Mouse (Mus musculus) forebrain, embryonic 13.5 days (tissue): ENCODE measurements around the gene Ksr2. TPM values are rescaled to one million over a fixed set of nuclear protein-coding genes. Genes with fewer than 3 reads are reported as not detected.

Experiments
- ATAC-seq: fragments of 200-750 bp; cut with Nextera tagmentation; 2 replicates; pipeline ENCODE4 v1.8.0; 2017
- H3K27ac ChIP-seq: fragments of 300-500 bp; sonication (generic); 2 replicates; pipeline ENCODE4 v1.5.1; 2015; ENCODE audit warnings: inconsistent platforms, mild to moderate bottlenecking, moderate library complexity
- H3K27me3 ChIP-seq: fragments of 300-500 bp; sonication (generic); 2 replicates; pipeline ENCODE4 v1.6.1; 2015; ENCODE audit warnings: mild to moderate bottlenecking, inconsistent platforms
- H3K36me3 ChIP-seq: fragments of 300-500 bp; sonication (generic); 2 replicates; pipeline ENCODE4 v1.6.1; 2015; ENCODE audit warnings: mild to moderate bottlenecking, inconsistent platforms; ENCODE audit not compliant: poor library complexity, severe bottlenecking
- H3K4me1 ChIP-seq: fragments of 300-500 bp; sonication (generic); 2 replicates; pipeline ENCODE4 v1.6.1; 2015; ENCODE audit warnings: inconsistent platforms
- H3K4me2 ChIP-seq: fragments of 300-500 bp; sonication (generic); 2 replicates; pipeline ENCODE4 v1.6.1; 2015; ENCODE audit warnings: inconsistent platforms, mild to moderate bottlenecking, moderate library complexity
- H3K4me3 ChIP-seq: fragments of 300-500 bp; sonication (generic); 2 replicates; pipeline ENCODE4 v1.5.1; 2015; ENCODE audit warnings: mild to moderate bottlenecking, inconsistent platforms
- H3K9ac ChIP-seq: fragments of 300-500 bp; sonication (generic); 2 replicates; pipeline ENCODE4 v1.6.1; 2015; ENCODE audit warnings: mild to moderate bottlenecking, inconsistent platforms
- H3K9me3 ChIP-seq: fragments of 300-500 bp; sonication (generic); replicated peaks from 2 replicates; pipeline ENCODE4 v1.6.1; 2016; ENCODE audit warnings: inconsistent platforms
- WGBS: fragments of 180-500 bp; shearing (Covaris S2); methylation state at CpG from one replicate; pipeline ENCODE4 v1.1.7; 2015; 5-methylcytosine and 5-hydroxymethylcytosine counted together
- polyA plus RNA-seq: library from polyadenylated mRNA; unstranded; fragments of >200 nt; fragmentation: Nextera tagmentation; extraction: Ambion mirVana; gene quantifications from 2 replicates; pipeline ENCODE4 v1.2.1, GENCODE M21; 2015

The Ksr2 gene
- polyA plus RNA-seq, 1 experiment from 2014 or later: 2.5 TPM

DNA sequence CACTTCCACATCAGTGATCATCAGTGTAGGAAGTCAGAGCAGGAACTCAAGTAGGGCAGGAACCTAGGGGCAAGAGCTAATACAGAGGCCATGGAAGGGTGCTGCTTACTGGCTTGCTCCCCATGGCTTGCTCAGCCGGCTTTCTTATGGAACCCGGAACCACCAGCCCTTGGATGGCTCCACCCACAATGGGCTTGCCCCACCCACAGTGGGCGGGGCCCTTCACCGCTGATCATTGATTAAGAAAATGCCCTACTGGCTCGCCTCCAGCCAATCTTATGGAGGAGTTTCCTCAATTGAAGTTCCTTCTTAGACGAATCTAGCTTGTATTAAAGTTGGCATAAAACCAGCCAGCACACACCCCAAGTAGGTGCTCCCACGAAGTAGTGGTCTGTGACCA, 102.1 kb downstream of the Ksr2 start:
- Histone ChIP-seq H3K4me1 (0 out of 2 replicates have a peak, but pooled peaks cover 4% of the 10 kb centered on the region), H3K27ac (no peak overlapping the region), H3K27me3 (no peaks in the 10 kb centered on the region), H3K9ac (no peak overlapping the region), H3K4me3 (no peak overlapping the region), H3K9me3 (no peaks in the 10 kb centered on the region), H3K36me3 (no peaks in the 10 kb centered on the region), H3K4me2 (no peak overlapping the region)
- no peak for ATAC-seq
- WGBS: 80% methylated on average over 7 of the region's 7 CpGs

DNA sequence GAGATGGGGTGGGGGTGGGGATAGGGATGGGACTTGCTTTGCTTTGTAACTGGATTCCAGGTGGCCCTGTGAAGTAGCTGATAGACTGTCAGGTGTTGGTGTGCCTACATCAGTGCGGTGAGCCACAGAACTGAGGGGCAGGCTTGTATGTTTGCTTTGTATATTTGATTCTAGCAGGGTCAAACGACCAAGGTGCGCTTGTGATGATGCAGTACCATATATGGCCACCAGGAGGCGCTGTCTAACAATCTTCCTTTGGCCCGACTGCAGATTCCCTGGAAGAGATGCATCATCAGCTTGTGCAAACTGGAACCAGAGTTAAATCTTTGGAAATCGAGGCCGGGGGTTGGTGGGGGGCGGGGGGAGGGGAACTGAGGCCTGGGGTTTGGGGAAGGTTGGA, 102.8 kb downstream of the Ksr2 start:
- no peaks in the 10 kb centered on the region for H3K27me3 ChIP-seq
- 4% methylated on average over 8 of the region's 8 CpGs for WGBS
- H3K4me3 ChIP-seq: no peak overlapping the region
- no peaks in the 10 kb centered on the region for H3K36me3 ChIP-seq
- ATAC-seq: peak; percentile 33
- no peaks in the 10 kb centered on the region for H3K9me3 ChIP-seq
- no peaks in the 10 kb centered on the region for H3K4me1 ChIP-seq
- H3K27ac ChIP-seq: no peak overlapping the region
- H3K4me2 ChIP-seq: no peak overlapping the region
- no peak overlapping the region for H3K9ac ChIP-seq

DNA sequence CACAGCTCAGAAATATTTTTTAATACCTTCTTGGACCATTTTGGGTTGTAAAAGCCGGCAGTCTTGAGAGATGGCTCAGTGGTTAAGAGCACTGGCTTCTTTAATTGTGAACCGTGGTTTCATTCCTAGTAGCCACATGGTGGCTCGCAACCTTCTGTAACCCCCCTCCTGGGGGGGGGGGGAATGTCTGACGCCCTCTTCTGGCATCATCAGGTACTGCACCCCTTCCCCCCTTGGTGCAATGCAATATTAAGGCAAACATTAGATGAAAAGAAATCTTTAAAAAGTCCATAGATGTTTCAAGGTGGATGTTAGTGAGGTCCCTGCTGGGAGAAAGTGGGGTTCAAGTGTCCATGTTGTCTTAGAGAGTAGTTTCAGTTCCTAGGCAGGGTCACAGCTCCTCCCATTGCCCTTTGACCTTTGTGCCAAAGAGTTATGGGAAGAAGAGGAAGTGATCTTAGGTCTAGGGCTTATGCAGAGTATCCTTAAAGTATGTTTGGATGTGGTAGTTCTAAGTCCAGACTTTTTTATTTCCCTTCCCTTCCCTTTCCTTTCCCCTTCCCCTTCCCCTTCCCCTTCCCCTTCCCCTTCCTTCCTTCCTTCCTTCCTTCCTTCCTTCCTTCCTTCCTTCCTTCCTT, 106.2 kb downstream of the Ksr2 start:
- H3K9me3 ChIP-seq: no peaks in the 10 kb centered on the region; the same call in 1 of the 2 replicates
- no peak for ATAC-seq
- no peaks in the 10 kb centered on the region for H3K36me3 ChIP-seq
- H3K27ac ChIP-seq: no peak overlapping the region
- H3K27me3 ChIP-seq: no peaks in the 10 kb centered on the region
- no peaks in the 10 kb centered on the region for H3K4me1 ChIP-seq
- no peak overlapping the region for H3K4me3 ChIP-seq
- no peak overlapping the region for H3K9ac ChIP-seq
- no peak overlapping the region for H3K4me2 ChIP-seq
- 40% methylated on average over 4 of the region's 4 CpGs for WGBS

DNA sequence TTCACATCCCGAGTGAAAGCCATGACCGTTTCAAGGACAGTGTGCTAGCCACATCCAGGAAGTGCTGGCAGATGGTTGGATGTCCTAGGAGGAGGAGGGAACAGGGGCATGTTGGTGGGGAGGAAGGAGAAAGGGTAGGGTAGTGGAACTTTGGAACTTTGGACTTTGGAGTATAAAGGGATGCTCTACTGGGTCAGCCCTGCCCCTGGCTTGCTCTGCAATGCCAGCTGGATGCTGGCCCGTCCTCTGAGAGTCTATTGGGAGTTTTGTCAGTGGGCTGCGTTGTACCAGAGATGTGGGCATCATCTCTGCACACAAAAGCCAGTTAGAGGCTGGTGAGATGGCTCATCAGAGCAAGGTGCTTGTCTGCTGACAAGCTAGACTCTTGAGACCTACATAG, 107.4 kb downstream of the Ksr2 start:
- Histone ChIP-seq H3K4me2 (no peak overlapping the region), H3K4me1 (no peaks in the 10 kb centered on the region), H3K9ac (no peak overlapping the region), H3K4me3 (no peak overlapping the region), H3K36me3 (no peaks in the 10 kb centered on the region), H3K9me3 (no peaks in the 10 kb centered on the region; the same call in 1 of the 2 replicates), H3K27me3 (no peaks in the 10 kb centered on the region), H3K27ac (no peak overlapping the region)
- WGBS: 78% methylated on average over 4 of the region's 4 CpGs
- ATAC-seq: no peak

DNA sequence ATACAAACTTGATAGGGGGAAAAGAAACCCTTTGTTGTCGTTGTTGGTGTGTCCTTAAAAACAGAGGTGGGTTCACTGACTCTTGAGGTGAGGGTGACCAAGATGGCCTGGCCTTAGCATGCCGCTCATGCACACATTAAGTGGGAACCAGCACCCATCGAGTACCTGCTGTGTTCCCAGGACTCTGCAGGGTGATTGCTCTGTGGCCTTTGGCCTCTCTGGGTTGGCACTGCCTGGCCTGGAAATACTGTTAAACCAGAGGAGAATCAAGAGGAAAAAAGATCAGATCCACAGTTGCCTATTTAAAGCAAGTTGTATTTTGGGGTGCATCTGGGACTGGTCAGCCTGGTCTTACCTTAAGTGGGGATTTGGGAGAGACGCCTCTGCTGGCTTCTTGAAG, 107.9 kb downstream of the Ksr2 start:
- WGBS: 86% methylated on average over 4 of the region's 4 CpGs
- no peak overlapping the region for H3K27ac ChIP-seq
- no peaks in the 10 kb centered on the region for H3K4me1 ChIP-seq
- H3K4me3 ChIP-seq: no peak overlapping the region
- no peaks in the 10 kb centered on the region for H3K36me3 ChIP-seq
- no peak overlapping the region for H3K9ac ChIP-seq
- no peak for ATAC-seq
- no peak overlapping the region for H3K4me2 ChIP-seq
- no peaks in the 10 kb centered on the region; the same call in 1 of the 2 replicates for H3K9me3 ChIP-seq
- H3K27me3 ChIP-seq: no peaks in the 10 kb centered on the region

DNA sequence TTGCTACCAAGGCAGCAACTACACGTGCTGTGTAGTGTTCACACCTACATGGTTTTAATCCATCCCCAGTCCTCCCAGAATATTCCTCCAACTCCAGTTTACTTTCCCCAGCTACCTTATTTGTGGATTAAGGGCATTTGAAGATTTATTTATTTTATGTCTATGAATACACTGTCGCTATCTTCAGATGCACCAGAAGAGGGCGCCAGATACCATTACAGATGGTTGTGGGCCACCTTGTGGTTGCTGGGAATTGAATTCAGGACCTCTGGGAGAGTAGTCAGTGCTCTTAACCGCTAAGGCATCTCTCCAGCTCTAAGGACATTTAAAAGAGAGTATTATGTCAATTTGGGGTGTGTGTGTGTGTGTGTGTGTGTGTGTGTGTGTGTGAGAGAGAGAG, 108.7 kb downstream of the Ksr2 start:
- no peaks in the 10 kb centered on the region for H3K27me3 ChIP-seq
- whole genome bisulfite sequencing: 71% methylated on average over 4 of the region's 4 CpGs
- H3K4me2 ChIP-seq: no peak overlapping the region
- H3K27ac ChIP-seq: no peak overlapping the region; the same call in 1 of the 2 replicates
- no peak for ATAC-seq
- H3K9ac ChIP-seq: no peak overlapping the region
- no peaks in the 10 kb centered on the region; the same call in 1 of the 2 replicates for H3K9me3 ChIP-seq
- H3K36me3 ChIP-seq: no peaks in the 10 kb centered on the region
- no peak overlapping the region for H3K4me3 ChIP-seq
- no peaks in the 10 kb centered on the region for H3K4me1 ChIP-seq

DNA sequence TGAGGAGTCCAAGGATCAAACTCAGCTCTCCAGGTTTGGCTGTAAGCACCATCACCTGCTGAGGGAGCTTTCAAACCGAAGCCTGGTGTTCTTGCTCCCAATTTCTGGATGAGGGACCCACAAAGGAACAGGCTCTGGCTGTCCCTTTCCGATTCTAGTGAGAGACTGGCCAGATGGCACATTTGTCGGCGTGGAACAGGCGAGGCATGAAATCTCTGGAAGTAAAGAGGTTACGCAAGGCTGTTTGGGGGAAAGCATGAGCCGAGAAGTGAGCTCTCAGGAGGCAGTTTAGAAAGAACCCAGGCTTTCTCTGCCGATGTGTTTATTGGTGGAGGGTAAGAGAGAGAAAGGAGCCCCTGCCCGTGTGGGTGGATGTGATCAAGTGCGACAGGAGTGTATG, 109.2 kb downstream of the Ksr2 start:
- Histone ChIP-seq H3K9ac (no peak overlapping the region), H3K4me1 (no peaks in the 10 kb centered on the region), H3K4me3 (no peak overlapping the region), H3K36me3 (no peaks in the 10 kb centered on the region), H3K4me2 (no peak overlapping the region), H3K27me3 (no peaks in the 10 kb centered on the region), H3K9me3 (no peaks in the 10 kb centered on the region; the same call in 1 of the 2 replicates), H3K27ac (peak overlapping the region; percentile 32; the same call in 1 of the 2 replicates)
- 82% methylated on average over 10 of the region's 10 CpGs for WGBS
- ATAC-seq: no peak

DNA sequence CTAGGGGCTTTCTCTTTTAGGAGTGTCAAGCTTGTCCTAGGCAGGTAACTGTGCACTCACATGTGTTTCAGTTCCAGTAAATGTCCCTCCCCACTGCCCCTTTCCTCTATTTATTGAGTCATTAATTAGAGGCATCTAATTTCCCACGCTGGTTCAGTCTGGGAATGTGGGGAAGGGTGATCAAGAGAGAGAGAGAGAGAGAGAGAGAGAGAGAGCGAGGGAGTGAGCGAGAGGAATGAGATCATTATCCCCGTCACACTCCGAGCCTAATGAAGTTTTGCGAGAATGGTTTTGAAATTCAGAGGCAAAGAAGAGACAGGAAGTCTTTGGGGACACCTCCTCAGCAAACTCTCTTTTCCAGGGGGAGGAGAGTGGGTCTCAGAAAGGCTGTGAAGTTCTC, 117.2 kb downstream of the Ksr2 start:
- H3K27me3 ChIP-seq: 0 out of 2 replicates have a peak, but pooled peaks cover 8% of the 10 kb centered on the region
- H3K4me3 ChIP-seq: no peak overlapping the region
- no peak overlapping the region for H3K4me2 ChIP-seq
- no peak overlapping the region for H3K9ac ChIP-seq
- peaks cover 16% of the 10 kb centered on the region for H3K4me1 ChIP-seq
- no peaks in the 10 kb centered on the region for H3K36me3 ChIP-seq
- no peaks in the 10 kb centered on the region for H3K9me3 ChIP-seq
- H3K27ac ChIP-seq: no peak overlapping the region
- no peak for ATAC-seq
- WGBS: 17% methylated on average over 6 of the region's 6 CpGs

DNA sequence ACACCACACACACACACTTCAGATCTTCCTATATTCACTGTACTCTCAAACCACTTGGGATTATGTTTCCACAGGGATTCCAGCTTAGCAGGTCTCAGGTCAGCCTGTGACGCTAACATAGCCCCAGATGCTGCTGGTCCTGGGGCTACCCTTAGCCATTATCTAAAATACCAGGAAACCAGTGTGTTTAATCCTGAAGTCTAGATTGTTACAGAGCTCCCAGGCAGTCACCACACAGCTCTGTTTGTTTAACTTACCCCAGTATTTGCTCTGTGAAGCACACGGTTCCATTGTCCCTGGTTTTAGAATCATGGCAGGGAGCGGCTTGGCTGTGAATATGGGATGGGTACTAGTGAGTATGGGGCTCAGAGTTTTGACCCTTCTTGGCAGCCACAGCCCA, 125.4 kb downstream of the Ksr2 start:
- Histone ChIP-seq H3K4me1 (peaks cover under 1% of the 10 kb centered on the region; the same call in 1 of the 2 replicates), H3K4me3 (no peak overlapping the region), H3K27ac (no peak overlapping the region), H3K9me3 (no peaks in the 10 kb centered on the region), H3K9ac (no peak overlapping the region), H3K4me2 (no peak overlapping the region), H3K27me3 (0 out of 2 replicates have a peak, but pooled peaks cover 5% of the 10 kb centered on the region), H3K36me3 (no peaks in the 10 kb centered on the region)
- no peak for ATAC-seq
- WGBS: 75% methylated on average over 3 of the region's 3 CpGs

DNA sequence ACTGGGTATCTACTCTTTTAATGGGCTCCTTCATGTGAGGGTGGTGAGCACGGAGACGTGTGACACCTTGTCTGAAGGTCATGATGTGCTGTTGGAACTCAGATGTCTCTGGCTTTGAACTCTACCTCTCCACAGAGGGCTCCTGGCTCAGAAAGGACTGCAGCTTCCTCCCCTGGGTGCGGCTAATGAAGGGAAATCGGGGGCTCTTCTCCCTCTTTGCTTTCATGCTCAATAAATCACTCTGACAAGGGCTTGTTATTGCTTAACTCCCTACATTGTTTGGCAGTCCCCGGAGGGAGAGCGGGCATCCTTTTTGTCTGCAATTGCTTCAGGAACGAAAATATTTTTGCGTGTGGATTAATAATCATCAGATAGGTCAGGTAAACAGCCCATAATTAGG, 127.9 kb downstream of the Ksr2 start:
- Histone ChIP-seq H3K4me1 (no peaks in the 10 kb centered on the region; the same call in 1 of the 2 replicates), H3K9me3 (no peaks in the 10 kb centered on the region), H3K4me2 (no peak overlapping the region), H3K27me3 (no peaks in the 10 kb centered on the region), H3K9ac (no peak overlapping the region), H3K4me3 (no peak overlapping the region), H3K36me3 (no peaks in the 10 kb centered on the region), H3K27ac (no peak overlapping the region)
- 55% methylated on average over 8 of the region's 8 CpGs for WGBS
- ATAC-seq: no peak

DNA sequence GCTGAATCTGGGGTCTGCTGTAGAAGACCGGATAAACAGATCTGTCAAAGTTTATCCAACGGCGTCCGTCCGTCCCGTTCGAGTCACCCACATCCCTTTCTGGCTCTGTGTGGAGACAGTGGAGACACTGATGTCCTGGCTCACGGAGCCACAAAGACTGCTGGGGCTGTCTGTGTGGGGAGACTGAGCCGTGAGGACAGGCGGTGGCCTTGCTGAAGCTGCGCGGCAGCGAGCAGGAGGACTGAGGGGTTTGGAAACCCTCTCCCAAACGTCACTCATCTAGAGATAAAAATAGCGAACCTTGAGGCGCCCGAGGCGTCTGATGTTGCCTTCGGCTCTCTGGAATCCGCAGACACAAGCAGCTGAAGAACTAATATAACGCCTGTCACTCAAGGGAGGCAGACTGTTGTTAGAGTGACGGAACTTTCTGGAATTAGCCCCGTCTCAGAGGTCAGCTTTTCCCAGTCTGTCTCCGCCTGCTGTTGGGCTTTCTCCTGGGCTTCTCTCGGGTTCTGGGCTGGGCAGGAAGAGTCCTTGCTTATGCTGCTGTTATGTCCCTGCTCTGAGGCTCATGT, 133.0 kb downstream of the Ksr2 start:
- Histone ChIP-seq H3K27me3 (no peaks in the 10 kb centered on the region), H3K9me3 (no peaks in the 10 kb centered on the region; the same call in 1 of the 2 replicates), H3K4me3 (no peak overlapping the region), H3K9ac (no peak overlapping the region), H3K4me2 (no peak overlapping the region), H3K27ac (no peak overlapping the region), H3K36me3 (no peaks in the 10 kb centered on the region), H3K4me1 (no peaks in the 10 kb centered on the region)
- no peak for ATAC-seq
- 84% methylated on average over 25 of the region's 25 CpGs for WGBS

DNA sequence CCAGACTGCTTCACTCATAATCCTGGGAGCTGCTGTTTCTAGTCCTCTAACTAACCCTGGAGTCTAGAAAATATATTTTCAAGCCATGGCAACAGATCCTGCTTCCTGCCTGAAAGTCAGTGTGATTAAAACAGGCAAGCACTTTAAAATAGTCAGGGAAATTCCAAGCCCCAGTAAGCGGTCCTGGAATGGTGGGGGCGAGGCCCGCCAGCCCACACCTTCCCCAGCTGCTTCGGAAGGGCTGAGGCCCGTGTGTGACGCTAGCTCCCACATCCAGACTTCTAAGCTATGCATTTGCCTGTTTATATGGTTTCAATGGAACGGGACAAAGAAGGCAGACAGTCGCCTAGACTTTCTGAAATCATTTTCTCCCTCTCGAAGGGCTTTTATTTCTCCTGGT, 137.2 kb downstream of the Ksr2 start:
- Histone ChIP-seq H3K9me3 (no peaks in the 10 kb centered on the region; the same call in 1 of the 2 replicates), H3K9ac (no peak overlapping the region), H3K27me3 (no peaks in the 10 kb centered on the region), H3K4me2 (no peak overlapping the region), H3K27ac (peak overlapping the region; percentile 27; the same call in 1 of the 2 replicates), H3K4me1 (no peaks in the 10 kb centered on the region), H3K36me3 (no peaks in the 10 kb centered on the region), H3K4me3 (no peak overlapping the region)
- no peak for ATAC-seq
- WGBS: 74% methylated on average over 9 of the region's 9 CpGs
